Mouse (Mus musculus): ENCODE measurements at regions not wholly inside any gene's neighbourhood (a gene's known extent, or its start where the extent isn't known, plus 50 kb on each side); places are given as distances from the start of the nearest gene placed in this dataset.
"Not testable (repeated sequence)": the region's sequence is repeated elsewhere in the genome, so short reads cannot be mapped to it uniquely, and the experiment has no call there.

GRCm38 (mm10) chr10:118978181-118978743 lies 108.3 kb upstream of the Dyrk2 start:
- no peak for DNase-seq

- no peak for DNase-seq
These were observed 106.4 kb upstream of the Dyrk2 start for GRCm38 (mm10) chr10:118976447-118976846.

DNA sequence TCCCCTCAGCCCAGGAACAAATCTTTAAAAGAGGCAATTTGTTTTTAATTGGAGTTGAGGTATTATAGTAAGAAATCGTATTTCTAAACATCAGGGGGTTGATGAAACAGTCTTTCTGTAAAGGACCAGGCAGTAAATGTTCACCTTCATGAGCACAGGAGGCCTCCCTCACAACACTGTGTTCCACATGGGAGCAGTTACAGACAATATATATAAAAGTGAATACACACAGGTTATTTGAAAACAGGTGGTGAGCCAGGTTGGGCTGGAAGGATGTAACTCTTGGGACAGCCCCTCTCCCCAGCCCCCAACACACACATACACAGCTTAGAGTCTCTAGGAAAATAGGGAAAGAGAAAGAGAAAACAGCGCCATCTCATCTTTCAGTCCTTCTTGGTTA lies 105.8 kb upstream of the Dyrk2 start:
- no peak for DNase-seq

- DNase-seq: no peak
These were observed 103.3 kb upstream of the Dyrk2 start for GRCm38 (mm10) chr10:118973324-118973723.

DNA sequence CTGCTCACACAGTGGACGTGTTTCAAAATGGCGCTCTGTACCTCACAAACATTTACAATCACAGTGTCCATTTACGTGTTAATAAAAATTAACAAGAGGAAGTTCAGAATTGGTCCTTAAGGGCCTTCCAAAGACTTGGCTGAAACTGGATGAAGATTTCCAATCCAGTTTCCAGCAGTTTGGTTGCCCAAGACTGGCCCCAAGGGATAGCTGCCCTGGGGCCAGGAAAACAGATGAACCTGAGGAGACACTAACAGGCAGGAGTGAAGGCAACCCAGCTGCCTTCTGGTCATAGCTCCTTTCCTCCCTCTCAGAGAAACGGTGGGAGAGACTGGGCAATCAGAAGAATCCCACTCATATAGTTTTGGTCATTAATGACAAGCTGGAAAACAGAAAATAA lies 102.6 kb upstream of the Dyrk2 start:
- DNase-seq: no peak

GRCm38 (mm10) chr10:118970457-118971175 lies 100.6 kb upstream of the Dyrk2 start:
- no peak for DNase-seq

DNA sequence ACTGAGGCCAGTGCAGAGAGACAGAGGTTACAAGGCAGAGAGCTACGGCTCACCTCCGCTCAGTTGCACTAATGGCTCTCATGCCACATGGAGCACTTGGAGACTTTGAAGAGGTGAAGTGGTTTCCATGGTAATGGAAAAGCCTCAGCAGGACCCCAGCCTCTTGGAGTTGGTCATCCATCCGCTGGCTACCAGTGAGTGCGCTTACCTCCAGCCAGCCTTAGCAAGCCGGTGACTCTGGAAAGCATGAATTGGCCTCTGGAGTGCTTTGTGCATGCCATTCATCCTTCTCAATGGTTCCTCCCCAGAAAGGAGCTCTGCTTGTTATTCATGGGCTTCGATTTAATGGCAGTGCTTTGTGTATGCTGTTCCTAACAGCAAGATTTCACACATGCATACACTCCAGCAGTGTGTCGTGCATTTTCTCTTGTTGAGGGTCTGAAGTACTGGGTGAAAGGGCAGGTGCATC lies 91.7 kb upstream of the Dyrk2 start:
- no peak for DNase-seq

DNA sequence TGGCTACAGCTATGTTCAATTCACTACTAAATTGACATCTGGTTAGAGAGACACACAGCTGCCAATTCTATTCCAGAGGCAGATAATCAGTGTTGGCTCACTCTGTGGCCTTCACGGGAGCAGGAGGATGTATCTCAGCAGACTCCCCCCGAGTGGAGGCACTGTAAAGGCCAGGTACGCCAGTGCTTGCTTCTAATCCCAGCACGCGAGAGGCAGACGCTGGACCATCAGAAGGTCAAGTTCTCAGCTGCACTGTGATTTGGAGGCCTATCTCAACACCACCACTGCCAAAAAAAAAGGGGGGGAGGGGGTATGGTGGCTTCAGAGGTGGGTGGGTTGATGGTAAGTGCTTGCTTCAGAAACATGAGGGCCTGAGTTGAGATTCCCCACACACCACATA lies 90.1 kb upstream of the Dyrk2 start:
- DNase-seq: no peak

DNA sequence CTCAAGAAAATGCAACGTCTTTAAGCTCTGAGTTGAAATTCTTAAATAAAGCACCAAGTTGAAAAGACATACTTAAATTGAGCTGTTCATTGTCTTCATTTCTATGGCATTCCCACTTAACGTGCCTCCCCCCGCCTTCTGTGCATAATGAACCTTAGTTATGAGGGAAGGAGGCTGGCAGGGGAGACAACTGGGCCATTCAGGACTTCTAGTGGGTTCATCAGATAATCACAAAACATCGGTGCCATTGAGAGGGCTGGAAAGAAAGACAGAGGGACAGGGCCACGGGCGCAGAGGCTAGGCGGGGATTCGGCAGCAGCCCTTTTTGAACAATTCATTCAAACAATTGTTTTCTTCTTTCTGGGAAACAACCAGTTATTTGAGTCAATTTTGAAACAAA lies 89.6 kb upstream of the Dyrk2 start:
- DNase-seq: no peak

GRCm38 (mm10) chr10:118956352-118956751 lies 86.3 kb upstream of the Dyrk2 start:
- no peak for DNase-seq

GRCm38 (mm10) chr10:118953440-118953839 lies 83.4 kb upstream of the Dyrk2 start:
- DNase-seq: no peak

- DNase-seq: no peak
These were observed 82.7 kb upstream of the Dyrk2 start for GRCm38 (mm10) chr10:118952756-118953155.

GRCm38 (mm10) chr10:118947724-118948123 lies 77.7 kb upstream of the Dyrk2 start:
- peak; percentile 24 for DNase-seq

- no peak for DNase-seq
These were observed 77.1 kb upstream of the Dyrk2 start for GRCm38 (mm10) chr10:118947016-118947674.

DNA sequence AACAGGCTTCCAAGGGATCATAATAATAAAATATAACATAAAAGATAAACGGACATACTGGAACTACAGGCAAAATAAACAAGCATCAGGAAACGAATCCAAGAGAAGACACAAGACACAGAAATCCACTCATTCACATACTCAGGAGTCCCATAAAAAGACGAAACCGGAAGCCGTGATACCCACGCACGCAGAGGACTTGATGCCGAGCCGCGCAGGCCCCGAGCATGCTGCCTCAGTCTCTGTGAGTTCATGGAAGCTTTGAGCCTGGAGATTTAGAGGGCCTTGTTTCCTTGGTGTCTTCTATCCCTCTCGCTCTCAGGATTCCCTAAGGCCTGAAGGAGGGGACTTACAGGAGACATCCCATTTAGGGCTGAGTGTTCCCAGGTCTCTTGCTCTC lies 57.3 kb upstream of the Dyrk2 start:
- DNase-seq: no peak

- DNase-seq: no peak
These were observed 53.6 kb upstream of the Dyrk2 start for GRCm38 (mm10) chr10:118923473-118924185.

- not testable (repeated sequence) for DNase-seq
These were observed 52.1 kb upstream of the Dyrk2 start for GRCm38 (mm10) chr10:118922120-118922519.

All from gastrocnemius, postnatal 10 days (tissue).